Comparison of ENCODE assay signal across 33 mouse cellular contexts in the genomic region with DNA sequence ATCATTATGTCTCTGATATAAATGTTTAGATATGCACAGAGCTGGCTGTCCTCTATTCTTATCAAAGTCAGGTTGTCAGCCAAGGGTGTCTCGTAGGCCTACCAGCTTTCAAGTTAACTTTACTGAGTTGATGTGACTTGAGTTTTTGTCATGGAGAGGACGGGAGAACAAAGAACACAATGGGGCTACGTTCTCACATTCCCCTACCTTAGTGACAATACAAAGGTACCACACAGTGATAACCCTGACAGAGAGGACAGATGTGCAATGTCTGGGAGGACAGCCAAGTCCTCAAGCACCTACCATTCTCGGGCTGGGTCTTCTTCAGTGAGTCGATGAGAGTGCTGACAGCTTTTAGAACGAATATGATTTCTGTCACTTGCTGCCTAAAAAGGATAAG.
"Had no signal": no experiment of that assay in that cellular context is flagged by ENCODE, and none has a peak within 500 bp of the region (broad histone marks: within the 10 kb centered on the region; RNA-seq: fewer than 3 reads in every experiment).

No protein-coding gene starts in this region.

- H3K9ac ChIP-seq: limb, embryonic 12.5 days; limb, embryonic 13.5 days; limb, embryonic 15.5 days; liver, embryonic 12.5 days; liver, embryonic 13.5 days; liver, embryonic 14.5 days; liver, embryonic 15.5 days; liver, postnatal 0 days; lung, embryonic 14.5 days; lung, embryonic 15.5 days; midbrain, embryonic 12.5 days; midbrain, embryonic 13.5 days; midbrain, embryonic 15.5 days; neural tube, embryonic 12.5 days; neural tube, embryonic 13.5 days had no signal

- H3K4me1 ChIP-seq: limb, embryonic 12.5 days; limb, embryonic 13.5 days; limb, embryonic 15.5 days; liver, embryonic 12.5 days; liver, embryonic 13.5 days; liver, embryonic 15.5 days; lung, embryonic 15.5 days; midbrain, embryonic 10.5 days; midbrain, embryonic 12.5 days; midbrain, embryonic 13.5 days; midbrain, embryonic 15.5 days; neural tube, embryonic 12.5 days; neural tube, embryonic 13.5 days had no signal

- H3K4me2 ChIP-seq: limb, embryonic 12.5 days; limb, embryonic 13.5 days; limb, embryonic 15.5 days; liver, embryonic 11.5 days; liver, embryonic 12.5 days; liver, embryonic 13.5 days; liver, embryonic 15.5 days; lung, embryonic 14.5 days; lung, embryonic 15.5 days; midbrain, embryonic 11.5 days; midbrain, embryonic 12.5 days; midbrain, embryonic 13.5 days; midbrain, embryonic 15.5 days; neural tube, embryonic 12.5 days; neural tube, embryonic 13.5 days had no signal

- H3K27ac ChIP-seq: limb, embryonic 10.5 days; limb, embryonic 12.5 days; limb, embryonic 13.5 days; limb, embryonic 15.5 days; liver, embryonic 12.5 days; liver, embryonic 13.5 days; liver, embryonic 14.5 days; liver, embryonic 15.5 days; lung, embryonic 15.5 days; macrophage; midbrain, embryonic 10.5 days; midbrain, embryonic 12.5 days; midbrain, embryonic 13.5 days; midbrain, embryonic 15.5 days; neural tube, embryonic 12.5 days; neural tube, embryonic 13.5 days had no signal

- ATAC-seq: liver, embryonic 12.5 days; liver, postnatal 0 days; lung, postnatal 0 days; midbrain, embryonic 13.5 days; midbrain, embryonic 15.5 days; midbrain, embryonic 16.5 days had no signal

- DNase-seq: left cerebral cortex, postnatal 4 days; liver; liver, embryonic 13.5 days; liver, postnatal 0 days; lung, adult 18-20 months; lung, adult 2 months; lung, embryonic 14.5 days; lung, postnatal 10 days; lung, postnatal 14 days; lung, postnatal 36 days; lung, postnatal 4 days; midbrain, embryonic 14.5 days had no signal

- H3K27me3 ChIP-seq: limb, embryonic 12.5 days; limb, embryonic 13.5 days; limb, embryonic 15.5 days; liver, embryonic 12.5 days; liver, embryonic 13.5 days; liver, embryonic 15.5 days; lung, embryonic 15.5 days; megakaryocyte, embryonic 14.5 days; midbrain, embryonic 12.5 days; midbrain, embryonic 13.5 days; midbrain, embryonic 15.5 days; neural tube, embryonic 12.5 days; neural tube, embryonic 13.5 days had no signal

- H3K9me3 ChIP-seq: limb, embryonic 10.5 days; limb, embryonic 12.5 days; limb, embryonic 13.5 days; limb, embryonic 15.5 days; liver, embryonic 12.5 days; liver, embryonic 13.5 days; liver, embryonic 15.5 days; lung, embryonic 15.5 days; megakaryocyte, embryonic 14.5 days; midbrain, embryonic 12.5 days; midbrain, embryonic 13.5 days; midbrain, embryonic 15.5 days; neural tube, embryonic 13.5 days had no signal

- H3K4me3 ChIP-seq: limb, embryonic 10.5 days; limb, embryonic 12.5 days; limb, embryonic 13.5 days; limb, embryonic 15.5 days; liver, embryonic 12.5 days; liver, embryonic 13.5 days; liver, embryonic 15.5 days; lung, embryonic 15.5 days; megakaryocyte, embryonic 14.5 days; midbrain, embryonic 10.5 days; midbrain, embryonic 12.5 days; midbrain, embryonic 13.5 days; midbrain, embryonic 15.5 days; myocyte; neural tube, embryonic 12.5 days; neural tube, embryonic 13.5 days had no signal
